Mouse (Mus musculus): ENCODE measurements around the gene Dip2b. TPM values are rescaled to one million over a fixed set of nuclear protein-coding genes. Genes with fewer than 3 reads are reported as not detected.

The Dip2b gene
- polyA plus RNA-seq, 1 experiment = 20.3 TPM

- Histone ChIP-seq H3K27me3 (ENCODE audit: control insufficient read depth, insufficient read depth, low read length) (no peaks in the 10 kb centered on the region), H3K4me3 (ENCODE audit: control insufficient read depth, low read depth, low read length) (no peak overlapping the region), H3K4me1 (ENCODE audit: control insufficient read depth, insufficient read depth, low read length) (no peaks in the 10 kb centered on the region), H3K27ac (ENCODE audit: control insufficient read depth, insufficient read depth, low read depth, low read length) (no peak overlapping the region), H3K36me3 (ENCODE audit: control insufficient read depth, insufficient read depth, low read length) (no peaks in the 10 kb centered on the region)
- TF ChIP-seq POLR2A (IDR thresholded peaks at IDR 0.05; ENCODE audit: control insufficient read depth, low read depth, low read length) (no peak), CTCF (IDR thresholded peaks at IDR 0.05; ENCODE audit: control insufficient read depth, insufficient read depth, insufficient replicate concordance, low read depth, low read length) (no peak)
These were observed 22.9 kb downstream of the Dip2b start for GRCm38 (mm10) chr15:100061377-100061776.

GRCm38 (mm10) chr15:100063229-100063773 is 24.8 kb downstream of the Dip2b start:
- TF ChIP-seq CTCF (IDR thresholded peaks at IDR 0.05; ENCODE audit: control insufficient read depth, insufficient read depth, insufficient replicate concordance, low read depth, low read length) (no peak), POLR2A (IDR thresholded peaks at IDR 0.05; ENCODE audit: control insufficient read depth, low read depth, low read length) (no peak)
- Histone ChIP-seq H3K4me3 (ENCODE audit: control insufficient read depth, low read depth, low read length) (no peak overlapping the region), H3K36me3 (ENCODE audit: control insufficient read depth, insufficient read depth, low read length) (no peaks in the 10 kb centered on the region), H3K27me3 (ENCODE audit: control insufficient read depth, insufficient read depth, low read length) (no peaks in the 10 kb centered on the region), H3K4me1 (ENCODE audit: control insufficient read depth, insufficient read depth, low read length) (no peaks in the 10 kb centered on the region), H3K27ac (ENCODE audit: control insufficient read depth, insufficient read depth, low read depth, low read length) (no peak overlapping the region)

GRCm38 (mm10) chr15:100066702-100067101 is 28.2 kb downstream of the Dip2b start:
- Histone ChIP-seq H3K4me1 (ENCODE audit: control insufficient read depth, insufficient read depth, low read length) (no peaks in the 10 kb centered on the region), H3K27ac (ENCODE audit: control insufficient read depth, insufficient read depth, low read depth, low read length) (no peak overlapping the region), H3K4me3 (ENCODE audit: control insufficient read depth, low read depth, low read length) (no peak overlapping the region), H3K27me3 (ENCODE audit: control insufficient read depth, insufficient read depth, low read length) (no peaks in the 10 kb centered on the region), H3K36me3 (ENCODE audit: control insufficient read depth, insufficient read depth, low read length) (no peaks in the 10 kb centered on the region)
- TF ChIP-seq POLR2A (IDR thresholded peaks at IDR 0.05; ENCODE audit: control insufficient read depth, low read depth, low read length) = no peak
- no peak for TF ChIP-seq CTCF (IDR thresholded peaks at IDR 0.05; ENCODE audit: control insufficient read depth, insufficient read depth, insufficient replicate concordance, low read depth, low read length)

- TF ChIP-seq POLR2A (IDR thresholded peaks at IDR 0.05; ENCODE audit: control insufficient read depth, low read depth, low read length) (no peak), CTCF (IDR thresholded peaks at IDR 0.05; ENCODE audit: control insufficient read depth, insufficient read depth, insufficient replicate concordance, low read depth, low read length) (no peak)
- Histone ChIP-seq H3K4me3 (ENCODE audit: control insufficient read depth, low read depth, low read length) (no peak overlapping the region), H3K27ac (ENCODE audit: control insufficient read depth, insufficient read depth, low read depth, low read length) (no peak overlapping the region), H3K27me3 (ENCODE audit: control insufficient read depth, insufficient read depth, low read length) (no peaks in the 10 kb centered on the region), H3K4me1 (ENCODE audit: control insufficient read depth, insufficient read depth, low read length) (no peaks in the 10 kb centered on the region; the same call in 1 of the 2 replicates), H3K36me3 (ENCODE audit: control insufficient read depth, insufficient read depth, low read length) (no peaks in the 10 kb centered on the region)
These were observed 30.6 kb downstream of the Dip2b start for GRCm38 (mm10) chr15:100069101-100069500.

GRCm38 (mm10) chr15:100070021-100070420 is 31.6 kb downstream of the Dip2b start:
- H3K27me3 ChIP-seq (ENCODE audit: control insufficient read depth, insufficient read depth, low read length) = no peaks in the 10 kb centered on the region
- peaks cover 4% of the 10 kb centered on the region for H3K4me1 ChIP-seq (ENCODE audit: control insufficient read depth, insufficient read depth, low read length)
- no peak overlapping the region for H3K4me3 ChIP-seq (ENCODE audit: control insufficient read depth, low read depth, low read length)
- H3K36me3 ChIP-seq (ENCODE audit: control insufficient read depth, insufficient read depth, low read length) = no peaks in the 10 kb centered on the region
- H3K27ac ChIP-seq (ENCODE audit: control insufficient read depth, insufficient read depth, low read depth, low read length) = no peak overlapping the region
- TF ChIP-seq CTCF (IDR thresholded peaks at IDR 0.05; ENCODE audit: control insufficient read depth, insufficient read depth, insufficient replicate concordance, low read depth, low read length) = no peak
- TF ChIP-seq POLR2A (IDR thresholded peaks at IDR 0.05; ENCODE audit: control insufficient read depth, low read depth, low read length) = no peak

- H3K27me3 ChIP-seq (ENCODE audit: control insufficient read depth, insufficient read depth, low read length) = no peaks in the 10 kb centered on the region
- H3K36me3 ChIP-seq (ENCODE audit: control insufficient read depth, insufficient read depth, low read length) = no peaks in the 10 kb centered on the region
- no peak overlapping the region for H3K4me3 ChIP-seq (ENCODE audit: control insufficient read depth, low read depth, low read length)
- H3K4me1 ChIP-seq (ENCODE audit: control insufficient read depth, insufficient read depth, low read length) = peaks cover 7% of the 10 kb centered on the region
- no peak overlapping the region for H3K27ac ChIP-seq (ENCODE audit: control insufficient read depth, insufficient read depth, low read depth, low read length)
- TF ChIP-seq POLR2A (IDR thresholded peaks at IDR 0.05; ENCODE audit: control insufficient read depth, low read depth, low read length) (no peak), CTCF (IDR thresholded peaks at IDR 0.05; ENCODE audit: control insufficient read depth, insufficient read depth, insufficient replicate concordance, low read depth, low read length) (no peak)
These were observed 33.4 kb downstream of the Dip2b start for GRCm38 (mm10) chr15:100071819-100072218.

- Histone ChIP-seq H3K4me1 (ENCODE audit: control insufficient read depth, insufficient read depth, low read length) (peaks cover 7% of the 10 kb centered on the region), H3K27ac (ENCODE audit: control insufficient read depth, insufficient read depth, low read depth, low read length) (no peak overlapping the region), H3K4me3 (ENCODE audit: control insufficient read depth, low read depth, low read length) (no peak overlapping the region), H3K36me3 (ENCODE audit: control insufficient read depth, insufficient read depth, low read length) (no peaks in the 10 kb centered on the region), H3K27me3 (ENCODE audit: control insufficient read depth, insufficient read depth, low read length) (no peaks in the 10 kb centered on the region)
- TF ChIP-seq POLR2A (IDR thresholded peaks at IDR 0.05; ENCODE audit: control insufficient read depth, low read depth, low read length) (no peak), CTCF (IDR thresholded peaks at IDR 0.05; ENCODE audit: control insufficient read depth, insufficient read depth, insufficient replicate concordance, low read depth, low read length) (no peak)
These were observed 35.4 kb downstream of the Dip2b start for GRCm38 (mm10) chr15:100073696-100074453.
